Mouse (Mus musculus) hindbrain, embryonic 11.5 days (tissue): ENCODE measurements around the gene Paqr8. TPM values are rescaled to one million over a fixed set of nuclear protein-coding genes. Genes with fewer than 3 reads are reported as not detected.
A peak's percentile ranks its signal among the peaks of the same experiment; 100 is the strongest.

ENCODE experiments used
- ATAC-seq: fragments of 200-750 bp; cut with Nextera tagmentation; 2 replicates; pipeline ENCODE4 v1.8.0; 2017; ENCODE audit warnings: mild to moderate bottlenecking, moderate TSS enrichment, moderate library complexity; ENCODE audit not compliant: low FRiP score
- DNase-seq: peaks from one replicate; pipeline ENCODE4 v3.0.0-alpha.2; 2015; ENCODE audit warnings: low spot score
- H3K27ac ChIP-seq: fragments of 300-500 bp; sonication (generic); 2 replicates; pipeline ENCODE4 v1.5.1; 2014; ENCODE audit warnings: mild to moderate bottlenecking, low read depth, low read length
- H3K27me3 ChIP-seq: fragments of 300-500 bp; sonication (generic); 2 replicates; pipeline ENCODE4 v1.6.1; 2014; ENCODE audit warnings: mild to moderate bottlenecking, low read length, moderate library complexity, mixed read lengths; ENCODE audit not compliant: control insufficient read depth, insufficient read depth
- H3K36me3 ChIP-seq: fragments of 300-500 bp; sonication (generic); 2 replicates; pipeline ENCODE4 v1.6.1; 2014; ENCODE audit warnings: mild to moderate bottlenecking, low read length, moderate library complexity, mixed read lengths; ENCODE audit not compliant: control insufficient read depth, insufficient read depth
- H3K4me1 ChIP-seq: fragments of 300-500 bp; sonication (generic); replicated peaks from 2 replicates; pipeline ENCODE4 v1.6.1; 2014; ENCODE audit warnings: low read length, mixed read lengths; ENCODE audit not compliant: control insufficient read depth, insufficient read depth
- H3K4me2 ChIP-seq: fragments of 300-500 bp; sonication (generic); replicated peaks from 2 replicates; pipeline ENCODE4 v1.6.1; 2014; ENCODE audit warnings: mild to moderate bottlenecking, low read depth, low read length
- H3K4me3 ChIP-seq: fragments of 300-500 bp; sonication (generic); 2 replicates; pipeline ENCODE4 v1.5.1; 2014; ENCODE audit warnings: low read depth, low read length
- H3K9ac ChIP-seq: fragments of 300-500 bp; sonication (generic); 2 replicates; pipeline ENCODE4 v1.6.1; 2014; ENCODE audit warnings: low read depth, low read length
- H3K9me3 ChIP-seq: fragments of 300-500 bp; sonication (generic); 2 replicates; pipeline ENCODE4 v1.6.1; 2016; ENCODE audit warnings: low read length; ENCODE audit not compliant: control insufficient read depth
- WGBS: fragments of 180-500 bp; shearing (Covaris S2); extraction: QIAGEN DNeasy Blood & Tissue Kit; methylation state at CpG from one replicate; pipeline ENCODE4 v1.1.7; 2014; 5-methylcytosine and 5-hydroxymethylcytosine counted together
- polyA plus RNA-seq: library from polyadenylated mRNA; unstranded; fragments of >200 nt; fragmentation: Nextera tagmentation; extraction: Ambion mirVana; gene quantifications from 2 replicates; pipeline ENCODE4 v1.2.1, GENCODE M21; 2014

Paqr8 gene
- polyA plus RNA-seq, 1 experiment from 2014 or later = 10.0 TPM

DNA sequence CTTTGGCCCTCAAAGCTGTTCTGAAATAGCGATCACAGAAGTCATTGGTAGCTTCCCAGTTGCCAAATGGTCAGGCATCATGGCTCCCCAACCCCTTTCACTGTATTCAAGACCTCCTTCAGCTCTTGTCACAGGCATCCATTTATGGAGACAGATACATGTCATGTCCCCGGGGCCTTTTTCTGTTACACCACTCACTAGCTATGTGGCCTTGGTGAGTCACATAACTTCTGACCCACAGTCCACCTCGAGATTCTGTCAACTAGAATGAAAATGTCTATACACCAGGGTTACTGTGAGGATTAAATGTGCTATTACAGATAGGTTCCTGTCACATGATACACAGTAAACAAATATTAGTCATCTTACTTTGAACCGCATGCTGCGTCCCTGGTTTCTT, 17.9 kb upstream of the Paqr8 start:
- H3K4me1 ChIP-seq = no peaks in the 10 kb centered on the region; the same call in 1 of the 2 replicates
- no peaks in the 10 kb centered on the region for H3K36me3 ChIP-seq
- H3K4me3 ChIP-seq = no peak overlapping the region
- WGBS = 88% methylated on average over 5 of the region's 5 CpGs
- ATAC-seq (no peak), DNase-seq (no peak)
- no peak overlapping the region for H3K4me2 ChIP-seq
- no peak overlapping the region for H3K27ac ChIP-seq
- H3K9me3 ChIP-seq = no peaks in the 10 kb centered on the region
- H3K9ac ChIP-seq = no peak overlapping the region
- H3K27me3 ChIP-seq = no peaks in the 10 kb centered on the region

DNA sequence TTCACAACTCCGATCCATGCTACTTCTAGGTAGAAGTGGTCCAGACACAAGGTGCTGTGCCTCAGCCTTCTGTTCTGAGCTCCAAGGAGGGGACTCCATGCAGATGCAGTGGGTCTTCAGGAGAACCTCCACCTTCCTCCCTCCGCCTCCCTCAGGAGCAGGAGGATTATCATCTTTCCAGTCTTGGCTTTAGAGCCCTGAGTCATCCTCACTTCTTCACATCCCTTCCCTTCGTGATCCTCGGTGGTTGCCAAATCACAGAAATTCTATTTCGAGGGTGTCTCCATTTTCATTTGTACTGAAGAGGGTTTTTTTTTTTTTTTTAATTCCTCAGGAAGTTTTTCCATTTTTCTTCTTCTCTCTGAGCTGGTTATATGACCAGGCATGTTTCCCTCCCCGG, 16.3 kb upstream of the Paqr8 start:
- Histone ChIP-seq H3K27ac (no peak overlapping the region), H3K4me2 (no peak overlapping the region), H3K4me3 (no peak overlapping the region), H3K9me3 (no peaks in the 10 kb centered on the region), H3K4me1 (no peaks in the 10 kb centered on the region), H3K36me3 (no peaks in the 10 kb centered on the region), H3K9ac (no peak overlapping the region), H3K27me3 (no peaks in the 10 kb centered on the region)
- DNase-seq (no peak), ATAC-seq (no peak)
- 93% methylated on average over 6 of the region's 6 CpGs for WGBS

DNA sequence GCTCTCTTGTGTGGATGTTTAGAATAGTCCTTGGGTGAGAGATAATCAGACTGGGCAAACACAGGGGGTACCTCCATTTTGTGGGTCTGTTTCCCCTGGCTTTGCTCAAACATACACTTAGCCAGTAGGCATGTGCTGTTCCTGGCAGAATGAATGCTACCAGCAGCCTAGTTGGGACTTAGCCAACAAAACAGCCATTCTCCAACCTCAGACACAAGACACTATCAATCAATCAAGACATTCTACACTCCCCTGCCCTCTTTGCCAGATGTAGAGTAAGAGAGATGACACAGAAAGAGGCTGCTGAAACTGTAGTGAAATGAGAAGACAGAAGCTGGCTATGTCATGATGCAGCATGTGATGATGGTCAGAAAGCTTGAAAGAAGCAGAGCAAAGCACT, 13.1 kb upstream of the Paqr8 start:
- no peak overlapping the region for H3K27ac ChIP-seq
- no peaks in the 10 kb centered on the region for H3K9me3 ChIP-seq
- H3K4me2 ChIP-seq = no peak overlapping the region
- no peaks in the 10 kb centered on the region for H3K36me3 ChIP-seq
- ATAC-seq (no peak), DNase-seq (no peak)
- no peaks in the 10 kb centered on the region for H3K27me3 ChIP-seq
- H3K9ac ChIP-seq = no peak overlapping the region
- H3K4me1 ChIP-seq = no peaks in the 10 kb centered on the region
- no peak overlapping the region for H3K4me3 ChIP-seq

DNA sequence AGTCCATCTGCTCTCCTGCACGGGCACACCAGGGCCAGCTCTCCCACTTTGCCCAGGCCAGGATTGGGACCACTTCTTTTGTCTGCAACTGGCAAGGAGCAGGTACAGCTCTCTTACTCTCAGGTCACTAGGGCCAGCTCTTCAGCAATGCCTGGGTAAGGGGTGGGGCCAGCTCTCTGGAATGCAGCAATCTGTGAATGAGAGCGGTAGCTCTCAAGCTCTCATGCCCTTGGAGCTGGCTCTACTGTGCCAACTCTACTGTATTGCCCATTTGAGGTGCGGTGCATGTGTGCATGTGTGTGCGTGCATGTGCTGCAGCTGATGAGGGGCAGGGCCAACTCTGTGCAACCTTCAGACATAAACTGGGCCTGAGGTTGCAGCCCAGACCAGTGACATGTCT, 11.0 kb upstream of the Paqr8 start:
- no peak overlapping the region for H3K4me2 ChIP-seq
- WGBS = 95% methylated on average over 4 of the region's 4 CpGs
- ATAC-seq = no peak
- H3K9me3 ChIP-seq = no peaks in the 10 kb centered on the region
- H3K36me3 ChIP-seq = no peaks in the 10 kb centered on the region
- H3K27ac ChIP-seq = no peak overlapping the region
- no peak overlapping the region for H3K4me3 ChIP-seq
- no peaks in the 10 kb centered on the region for H3K4me1 ChIP-seq
- H3K27me3 ChIP-seq = no peaks in the 10 kb centered on the region
- H3K9ac ChIP-seq = no peak overlapping the region
- DNase-seq = no peak

DNA sequence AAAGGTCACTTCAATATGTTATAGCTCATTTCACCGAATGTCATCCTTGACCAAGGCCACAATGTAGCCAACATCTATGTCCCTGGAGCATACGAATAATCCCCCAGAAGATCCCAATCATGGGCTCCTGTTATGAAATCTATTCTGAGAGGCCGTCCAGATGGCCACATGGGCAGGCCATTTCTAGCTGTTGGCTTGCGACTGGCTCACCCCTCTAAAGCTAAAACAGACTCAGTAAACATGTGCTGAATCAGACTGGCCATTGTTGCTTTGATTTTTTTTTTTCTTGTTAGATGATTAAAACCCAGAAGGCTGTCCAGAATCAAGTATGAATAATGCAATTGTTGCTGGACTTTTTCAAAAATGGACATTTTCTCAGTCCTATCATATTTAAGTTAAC, 7.3 kb upstream of the Paqr8 start:
- 93% methylated on average over 4 of the region's 4 CpGs for WGBS

DNA sequence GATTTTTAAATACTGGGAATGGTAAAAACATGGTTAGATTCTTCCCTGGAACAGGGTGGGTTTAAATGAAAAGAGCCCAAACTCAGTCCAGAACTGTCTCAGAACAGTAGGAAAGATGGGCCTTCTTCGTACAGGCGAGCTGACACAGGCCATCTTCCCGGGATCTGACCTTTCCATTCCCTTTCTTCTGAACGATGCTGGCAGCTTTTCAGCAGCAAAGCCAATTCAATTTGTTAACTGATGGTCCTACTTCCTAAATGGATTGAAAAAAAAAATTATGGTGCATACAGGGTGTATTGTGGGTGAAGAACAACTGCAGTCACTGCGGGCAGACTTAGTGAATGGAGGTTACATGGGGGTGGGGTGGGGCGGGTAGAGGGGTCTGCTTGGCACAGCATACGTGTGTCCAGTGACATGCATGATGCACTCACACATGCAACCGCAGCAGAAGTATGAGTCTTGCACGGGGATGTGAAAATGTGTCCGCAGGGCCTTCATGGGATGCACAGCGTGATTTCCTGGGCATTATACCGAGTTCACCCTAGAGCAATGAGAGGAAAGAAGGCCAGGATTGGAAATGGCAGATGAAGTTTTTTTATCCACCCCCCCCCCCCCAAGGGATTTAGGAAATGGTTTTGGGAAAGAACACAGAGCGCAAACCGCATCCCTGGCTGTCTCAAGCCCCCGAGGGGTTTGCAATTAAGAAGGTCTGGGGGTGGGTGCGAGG, 566 bp upstream of the Paqr8 start:
- Histone ChIP-seq H3K9ac (peak overlapping the region; percentile 69), H3K4me3 (peak overlapping the region; percentile 59), H3K4me1 (no peaks in the 10 kb centered on the region), H3K4me2 (peak overlapping the region; percentile 65), H3K27me3 (no peaks in the 10 kb centered on the region), H3K9me3 (no peaks in the 10 kb centered on the region), H3K27ac (peak overlapping the region; percentile 83), H3K36me3 (no peaks in the 10 kb centered on the region)
- DNase-seq (no peak), ATAC-seq (peak; percentile 49)
- 20% methylated on average over 16 of the region's 16 CpGs for WGBS

More for the DNA sequence above, 7.3 kb upstream of the Paqr8 start:
- Histone ChIP-seq H3K4me1 (no peaks in the 10 kb centered on the region), H3K27ac (no peak overlapping the region), H3K4me2 (no peak overlapping the region), H3K36me3 (no peaks in the 10 kb centered on the region), H3K9me3 (no peaks in the 10 kb centered on the region), H3K9ac (no peak overlapping the region), H3K27me3 (no peaks in the 10 kb centered on the region), H3K4me3 (no peak overlapping the region)
- ATAC-seq (no peak), DNase-seq (no peak)

DNA sequence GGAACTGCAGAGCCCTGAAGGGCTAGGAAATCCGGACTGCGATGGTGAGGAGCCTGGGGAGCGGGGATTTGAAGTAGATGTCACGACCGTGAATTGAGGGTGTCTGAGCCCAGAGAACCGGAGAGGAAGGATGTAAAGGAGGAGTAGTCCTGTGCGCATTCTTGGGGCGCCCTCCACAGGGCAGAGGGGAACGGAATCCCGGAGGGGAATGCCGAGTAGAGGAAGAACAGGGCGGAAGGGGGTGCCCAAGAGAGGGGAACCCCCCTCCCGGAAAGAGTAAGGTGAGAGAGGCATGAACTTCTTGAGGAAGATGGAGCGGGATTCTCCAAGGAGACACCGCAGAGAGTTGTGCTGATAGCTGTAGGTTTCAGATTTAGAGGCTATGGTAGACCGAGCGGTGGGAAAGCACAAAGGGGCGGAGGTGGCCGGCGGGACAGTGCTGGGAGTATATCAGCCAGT, 564 bp downstream of the Paqr8 start:
- ATAC-seq = peak; percentile 85
- under 1% methylated on average over 20 of the region's 20 CpGs for WGBS
- Histone ChIP-seq H3K9ac (peak overlapping the region; percentile 69), H3K9me3 (no peaks in the 10 kb centered on the region), H3K36me3 (no peaks in the 10 kb centered on the region), H3K27ac (peak overlapping the region; percentile 83), H3K27me3 (no peaks in the 10 kb centered on the region), H3K4me2 (peak overlapping the region; percentile 65), H3K4me3 (peak overlapping the region; percentile 59), H3K4me1 (no peaks in the 10 kb centered on the region)
- peak; percentile 70 for DNase-seq

DNA sequence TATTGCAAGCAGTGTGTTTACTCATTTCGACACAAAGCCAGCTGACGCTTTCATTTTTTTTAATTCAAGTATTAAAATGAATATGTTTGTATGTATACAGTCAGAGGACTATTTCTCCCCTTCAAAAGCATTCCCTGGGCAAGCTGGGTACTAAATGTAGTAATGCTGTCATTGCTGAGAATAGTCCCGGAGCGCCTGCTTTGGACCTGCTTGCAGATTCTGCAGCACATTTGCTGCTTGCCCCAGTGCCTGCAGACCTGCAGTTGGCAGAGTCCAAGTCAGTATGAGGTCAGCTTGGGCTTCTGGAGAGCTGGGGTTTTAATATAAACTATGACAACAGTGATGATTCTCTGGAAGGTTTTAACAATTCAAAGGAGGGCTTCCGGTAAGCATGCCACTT, 2.7 kb downstream of the Paqr8 start:
- Histone ChIP-seq H3K36me3 (no peaks in the 10 kb centered on the region), H3K4me3 (no peak overlapping the region), H3K4me1 (no peaks in the 10 kb centered on the region), H3K27me3 (no peaks in the 10 kb centered on the region), H3K27ac (no peak overlapping the region), H3K9ac (no peak overlapping the region), H3K9me3 (no peaks in the 10 kb centered on the region), H3K4me2 (no peak overlapping the region)
- DNase-seq (no peak), ATAC-seq (no peak)
- WGBS = 94% methylated on average over 5 of the region's 5 CpGs

DNA sequence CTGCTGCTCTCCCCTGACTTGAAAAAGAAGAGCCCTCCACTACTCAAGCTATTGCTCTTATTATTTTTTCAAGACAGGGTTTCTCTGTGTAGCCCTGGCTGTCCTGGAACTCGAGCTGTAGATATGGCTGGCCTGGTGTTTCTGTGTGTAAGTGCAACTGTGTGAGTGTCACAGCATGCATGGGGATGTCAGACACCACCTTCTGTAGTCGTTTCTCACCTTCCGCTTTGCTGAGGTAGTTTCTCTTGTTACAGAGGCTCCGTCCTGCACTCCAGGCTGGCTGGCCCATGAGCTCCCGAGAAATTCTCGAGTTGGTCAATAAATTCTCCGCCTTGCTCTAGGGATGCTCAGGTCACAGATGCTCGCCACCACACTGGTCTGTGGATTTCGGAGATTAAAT, 8.0 kb downstream of the Paqr8 start:
- Histone ChIP-seq H3K9me3 (no peaks in the 10 kb centered on the region), H3K27me3 (no peaks in the 10 kb centered on the region), H3K4me1 (no peaks in the 10 kb centered on the region), H3K4me2 (no peak overlapping the region), H3K9ac (no peak overlapping the region), H3K36me3 (no peaks in the 10 kb centered on the region), H3K4me3 (no peak overlapping the region), H3K27ac (no peak overlapping the region)
- DNase-seq = no peak
- WGBS = 71% methylated on average over 9 of the region's 9 CpGs
- ATAC-seq = no peak
